ENCODE assay signal across 20 mouse cellular contexts in genomic region chr13:97489029-97489428, GRCm38 (mm10).
A peak's percentile ranks its signal among the peaks of the same experiment; 100 is the strongest.
DNase-seq lines count a peak whose midpoint lies in the region; ATAC-seq and TF ChIP-seq lines count a peak whose summit lies in the region.
"Had no signal": no experiment of that assay in that cellular context is flagged by ENCODE, and none has a peak within 500 bp of the region (broad histone marks: within the 10 kb centered on the region; RNA-seq: fewer than 3 reads in every experiment).

No protein-coding gene starts in this region.

- H3K27ac ChIP-seq in hindbrain, embryonic 11.5 days (ENCODE audit: low read depth, low read length) = no peak overlapping the region
- no peak overlapping the region for H3K27ac ChIP-seq in hindbrain, embryonic 13.5 days
- H3K27ac ChIP-seq in ES-Bruce4 (ENCODE audit: insufficient read depth, low read length) = peak overlapping the region; percentile 82
- 0 out of 2 replicates have a peak overlapping the region, but pooled peaks have one; percentile 19 for H3K27ac ChIP-seq in embryonic facial prominence, embryonic 10.5 days (replicated peaks)
- no peak overlapping the region for H3K27ac ChIP-seq in gastrocnemius, adult 2 months
- H3K27ac ChIP-seq in intestine, embryonic 15.5 days = no peak overlapping the region
- H3K27ac ChIP-seq: embryonic facial prominence, embryonic 15.5 days had no signal

- no peaks in the 10 kb centered on the region for H3K36me3 ChIP-seq in hindbrain, embryonic 11.5 days (ENCODE audit: control insufficient read depth, insufficient read depth, low read length)
- no peaks in the 10 kb centered on the region for H3K36me3 ChIP-seq in hindbrain, embryonic 13.5 days
- peaks cover 73% of the 10 kb centered on the region for H3K36me3 ChIP-seq in ES-Bruce4 (ENCODE audit: control insufficient read depth, insufficient read depth, low read length, poor library complexity, severe bottlenecking)
- H3K36me3 ChIP-seq in embryonic facial prominence, embryonic 10.5 days (replicated peaks) = no peaks in the 10 kb centered on the region
- no peaks in the 10 kb centered on the region for H3K36me3 ChIP-seq in intestine, embryonic 15.5 days
- H3K36me3 ChIP-seq: embryonic facial prominence, embryonic 15.5 days; G1E had no signal

- peaks cover 3% of the 10 kb centered on the region; the same call in 1 of the 2 replicates for H3K4me1 ChIP-seq in hindbrain, embryonic 11.5 days (replicated peaks; ENCODE audit: control insufficient read depth, insufficient read depth, low read length)
- H3K4me1 ChIP-seq in hindbrain, embryonic 13.5 days (replicated peaks) = peaks cover 38% of the 10 kb centered on the region
- no peaks in the 10 kb centered on the region for H3K4me1 ChIP-seq in ES-Bruce4 (ENCODE audit: control insufficient read depth, insufficient read depth, low read length)
- H3K4me1 ChIP-seq in embryonic facial prominence, embryonic 10.5 days = peaks cover 66% of the 10 kb centered on the region
- H3K4me1 ChIP-seq in intestine, embryonic 15.5 days (replicated peaks) = peaks cover 6% of the 10 kb centered on the region; the same call in 1 of the 2 replicates

- no peak overlapping the region for H3K4me2 ChIP-seq in hindbrain, embryonic 11.5 days (replicated peaks; ENCODE audit: low read depth, low read length)
- H3K4me2 ChIP-seq in hindbrain, embryonic 13.5 days = no peak overlapping the region
- no peak overlapping the region for H3K4me2 ChIP-seq in intestine, embryonic 15.5 days (replicated peaks)
- H3K4me2 ChIP-seq: embryonic facial prominence, embryonic 15.5 days; heart, embryonic 11.5 days; liver, embryonic 11.5 days had no signal

- intact Hi-C loops in gastrocnemius, adult 2 months (cut with DNase I) = no loop called here

- TF ChIP-seq POLR2A in ES-Bruce4 (IDR thresholded peaks at IDR 0.05; ENCODE audit: insufficient read depth, low read length) = no peak

- no peaks in the 10 kb centered on the region for H3K9me3 ChIP-seq in hindbrain, embryonic 11.5 days (ENCODE audit: control insufficient read depth, low read length)
- no peaks in the 10 kb centered on the region for H3K9me3 ChIP-seq in hindbrain, embryonic 13.5 days
- no peaks in the 10 kb centered on the region for H3K9me3 ChIP-seq in ES-Bruce4 (replicated peaks; ENCODE audit: control insufficient read depth, insufficient read depth, low read length, poor library complexity, severe bottlenecking)
- no peaks in the 10 kb centered on the region for H3K9me3 ChIP-seq in embryonic facial prominence, embryonic 10.5 days
- H3K9me3 ChIP-seq in intestine, embryonic 15.5 days = no peaks in the 10 kb centered on the region
- H3K9me3 ChIP-seq: embryonic facial prominence, embryonic 15.5 days; G1E had no signal

- WGBS in hindbrain, embryonic 11.5 days = 47% methylated on average over 5 of the region's 5 CpGs
- WGBS in hindbrain, embryonic 13.5 days = 51% methylated on average over 5 of the region's 5 CpGs
- WGBS in embryonic facial prominence, embryonic 10.5 days = 46% methylated on average over 5 of the region's 5 CpGs
- WGBS in intestine, embryonic 15.5 days = 57% methylated on average over 5 of the region's 5 CpGs

- H3K4me3 ChIP-seq in hindbrain, embryonic 11.5 days (ENCODE audit: low read depth, low read length) = no peak overlapping the region
- no peak overlapping the region for H3K4me3 ChIP-seq in hindbrain, embryonic 13.5 days
- peak overlapping the region; percentile 25; the same call in 1 of the 2 replicates for H3K4me3 ChIP-seq in ES-Bruce4 (ENCODE audit: low read depth, low read length)
- no peak overlapping the region for H3K4me3 ChIP-seq in embryonic facial prominence, embryonic 10.5 days
- no peak overlapping the region for H3K4me3 ChIP-seq in gastrocnemius, adult 2 months
- H3K4me3 ChIP-seq in intestine, embryonic 15.5 days (replicated peaks) = no peak overlapping the region
- H3K4me3 ChIP-seq: embryonic facial prominence, embryonic 15.5 days had no signal

- TF ChIP-seq CTCF in ES-Bruce4 (IDR thresholded peaks at IDR 0.05; ENCODE audit: low read depth, low read length) = no peak
- TF ChIP-seq CTCF in gastrocnemius, adult 2 months (IDR thresholded peaks at IDR 0.05) = no peak

- no peak overlapping the region for H3K9ac ChIP-seq in hindbrain, embryonic 11.5 days (ENCODE audit: low read depth, low read length)
- no peak overlapping the region for H3K9ac ChIP-seq in hindbrain, embryonic 13.5 days
- H3K9ac ChIP-seq in ES-Bruce4 (ENCODE audit: low read depth, poor library complexity, severe bottlenecking) = peak overlapping the region; percentile 91
- H3K9ac ChIP-seq in intestine, embryonic 15.5 days = no peak overlapping the region
- H3K9ac ChIP-seq: embryonic facial prominence, embryonic 15.5 days had no signal

- ATAC-seq in hindbrain, embryonic 11.5 days (ENCODE audit: low FRiP score) = peak; percentile 53; the same call in 1 of the 2 replicates
- no peak for ATAC-seq in hindbrain, embryonic 13.5 days (ENCODE audit: low FRiP score)
- ATAC-seq in intestine, embryonic 15.5 days = no peak

- no peaks in the 10 kb centered on the region for H3K27me3 ChIP-seq in hindbrain, embryonic 11.5 days (ENCODE audit: control insufficient read depth, insufficient read depth, low read length)
- H3K27me3 ChIP-seq in hindbrain, embryonic 13.5 days = no peaks in the 10 kb centered on the region
- no peaks in the 10 kb centered on the region for H3K27me3 ChIP-seq in ES-Bruce4 (ENCODE audit: control insufficient read depth, insufficient read depth, low read length, poor library complexity, severe bottlenecking)
- H3K27me3 ChIP-seq in embryonic facial prominence, embryonic 10.5 days (replicated peaks; ENCODE audit: low read depth, poor library complexity, severe bottlenecking) = 0 out of 2 replicates have a peak, but pooled peaks cover 9% of the 10 kb centered on the region
- H3K27me3 ChIP-seq in intestine, embryonic 15.5 days (replicated peaks) = no peaks in the 10 kb centered on the region
- H3K27me3 ChIP-seq: embryonic facial prominence, embryonic 15.5 days had no signal

- peak; percentile 32 for DNase-seq in hindbrain, embryonic 11.5 days (ENCODE audit: low spot score)
- DNase-seq in A20 (ENCODE audit: low read depth, low spot score) = peak; percentile 2
- DNase-seq in embryonic facial prominence, embryonic 10.5 days (ENCODE audit: low spot score) = peak; percentile 57
- no peak for DNase-seq in urinary bladder, postnatal 25 days (ENCODE audit: low spot score)
- DNase-seq in gastrocnemius, adult 2 months = no peak
- DNase-seq: B cell, adult 2 months; cerebellum, adult 2 months; heart, postnatal 10 days; kidney, adult 2 months; kidney, postnatal 36 days; lung, adult 18-20 months; lung, postnatal 14 days; thymus, postnatal 25 days had no signal

- no peak for TF ChIP-seq EP300 in ES-Bruce4 (IDR thresholded peaks at IDR 0.05; ENCODE audit: insufficient read depth, low read depth, low read length)

Comparison
In these comparisons a context has a peak if more than half of its experiments do, and no peak if none do; other contexts are left out.
1. DNase-seq: peak in hindbrain, embryonic 11.5 days (single experiment), A20 (single experiment) and embryonic facial prominence, embryonic 10.5 days (single experiment); none in urinary bladder, postnatal 25 days (single experiment) and gastrocnemius, adult 2 months (single experiment).
2. H3K27ac ChIP-seq: peak in ES-Bruce4 (single experiment) and embryonic facial prominence, embryonic 10.5 days (single experiment); none in hindbrain, embryonic 11.5 days (single experiment), hindbrain, embryonic 13.5 days (single experiment), gastrocnemius, adult 2 months (single experiment) and intestine, embryonic 15.5 days (single experiment).